In genomic region chr15:93276276-93276675, GRCm38 (mm10) we compare ENCODE assay signal across 8 mouse cellular contexts. TPM values are rescaled to one million over a fixed set of nuclear protein-coding genes. Genes with fewer than 3 reads are reported as not detected.
DNase-seq lines count a peak whose midpoint lies in the region; ATAC-seq and TF ChIP-seq lines count a peak whose summit lies in the region.

No protein-coding gene starts in this region.

- H3K27me3 ChIP-seq in testis, adult 2 months (ENCODE audit: control insufficient read depth, insufficient read depth, low read length), result no peaks in the 10 kb centered on the region
- H3K27me3 ChIP-seq in limb, embryonic 14.5 days (ENCODE audit: control insufficient read depth, insufficient read depth, low read length), result no peaks in the 10 kb centered on the region
- no peaks in the 10 kb centered on the region for H3K27me3 ChIP-seq in myocyte (ENCODE audit: control insufficient read depth, insufficient read depth, insufficient read length)

- H3K27ac ChIP-seq in testis, adult 2 months (ENCODE audit: control insufficient read depth, insufficient read depth, low read depth, low read length), result no peak overlapping the region
- no peak overlapping the region for H3K27ac ChIP-seq in limb, embryonic 14.5 days (replicated peaks; ENCODE audit: low read depth, low read length)

- peak overlapping the region; percentile 82 for H3ac ChIP-seq in myocyte (ENCODE audit: control insufficient read depth, insufficient read length)

- no peaks in the 10 kb centered on the region for H3K9me3 ChIP-seq in limb, embryonic 14.5 days (ENCODE audit: control insufficient read depth, low read length)

- intact Hi-C loops in heart, postnatal 36 days (cut with DNase I), result no loop called here

- TF ChIP-seq CTCF in testis, adult 2 months (IDR thresholded peaks at IDR 0.05; ENCODE audit: control insufficient read depth, insufficient read depth, insufficient replicate concordance, low read depth, low read length), result no peak

- peaks cover 7% of the 10 kb centered on the region; the same call in 1 of the 2 replicates for H3K4me1 ChIP-seq in testis, adult 2 months (ENCODE audit: control insufficient read depth, insufficient read depth, low read length)
- peaks cover 19% of the 10 kb centered on the region for H3K4me1 ChIP-seq in limb, embryonic 14.5 days (ENCODE audit: control insufficient read depth, insufficient read depth, low read length)

- peaks cover 35% of the 10 kb centered on the region for H3K79me2 ChIP-seq in myocyte (ENCODE audit: control insufficient read depth, insufficient read depth)

- DNase-seq in testis, postnatal 14 days (ENCODE audit: low spot score), result no peak
- peak; percentile 62 for DNase-seq in embryo, embryonic 10.5 days (ENCODE audit: low spot score)
- peak; percentile 11 to 28 for DNase-seq in heart, postnatal 36 days
- peak; percentile 21 for DNase-seq in limb, embryonic 14.5 days (ENCODE audit: low spot score)
- DNase-seq in gastrocnemius, postnatal 4 days (ENCODE audit: low spot score in 2 of 2), result no peak
- no peak for DNase-seq in right cerebral cortex, postnatal 36 days (ENCODE audit: low spot score in 2 of 2)

- 4% methylated on average over 14 of the region's 14 CpGs for WGBS in limb, embryonic 14.5 days

- no peak for ATAC-seq in limb, embryonic 14.5 days (ENCODE audit: low FRiP score, low read depth)

- peak overlapping the region; percentile 94 for H3K4me3 ChIP-seq in testis, adult 2 months (ENCODE audit: control insufficient read depth, low read depth, low read length)
- peak overlapping the region; percentile 76 for H3K4me3 ChIP-seq in limb, embryonic 14.5 days (replicated peaks; ENCODE audit: low read length)
- peak overlapping the region; percentile 66 for H3K4me3 ChIP-seq in myocyte

- peak overlapping the region; percentile 73 for H3K4me2 ChIP-seq in limb, embryonic 14.5 days (replicated peaks; ENCODE audit: low read depth, low read length, severe bottlenecking)
- H3K4me2 ChIP-seq in myocyte (ENCODE audit: low read depth), result peak overlapping the region; percentile 94

- H3K36me3 ChIP-seq in testis, adult 2 months (ENCODE audit: control insufficient read depth, insufficient read depth, low read length), result no peaks in the 10 kb centered on the region
- H3K36me3 ChIP-seq in limb, embryonic 14.5 days (ENCODE audit: control insufficient read depth, insufficient read depth, low read length), result 0 out of 2 replicates have a peak, but pooled peaks cover 4% of the 10 kb centered on the region
- H3K36me3 ChIP-seq in myocyte (ENCODE audit: control insufficient read depth, insufficient read depth), result no peaks in the 10 kb centered on the region

- peak overlapping the region; percentile 34 for H3K9ac ChIP-seq in limb, embryonic 14.5 days (ENCODE audit: low read depth, low read length, severe bottlenecking)

- no peak for TF ChIP-seq POLR2A in testis, adult 2 months (IDR thresholded peaks at IDR 0.05; ENCODE audit: control insufficient read depth, low read depth, low read length)
- no peak for TF ChIP-seq POLR2A in limb, embryonic 14.5 days (IDR thresholded peaks at IDR 0.05; ENCODE audit: borderline replicate concordance, extremely low read depth, insufficient read depth, insufficient read length)
- no peak for TF ChIP-seq POLR2A in myocyte (IDR thresholded peaks at IDR 0.05; ENCODE audit: insufficient read length, low read depth)

TF ChIP-seq in myocyte, 11 proteins besides CTCF, POLR2A, EP300 and RAD21:
- no peak for TF ChIP-seq MYOD1 (IDR thresholded peaks at IDR 0.05; ENCODE audit: control insufficient read depth in 1 of 3, insufficient read length in 2 of 3, low read depth in 2 of 3)
- no peak for TF ChIP-seq TCF3 (IDR thresholded peaks at IDR 0.05; ENCODE audit: insufficient read length, low read depth)

RNA-seq across cellular contexts. Expression of gene Gxylt1, which starts 1.3 kb away (rescaled TPM):
- 13.7 and 16.2 TPM in 2 replicates for polyA plus RNA-seq in testis, adult 2 months (2012; rRNA removed)
- 10 to 100 TPM; 10.6 to 12.3 TPM for total RNA-seq in heart, postnatal 36 days (2021)
- polyA plus RNA-seq in limb, embryonic 14.5 days (2012; rRNA removed), result 13.7 and 18.7 TPM in 2 replicates
- polyA plus RNA-seq in limb, embryonic 14.5 days (2014; fragmentation: Nextera tagmentation; extraction: Ambion mirVana), result 17.4 and 17.5 TPM in 2 replicates
- polyA plus RNA-seq in myocyte (2012; fragmentation: generic; extraction: Trizol), result 3.6 TPM
- total RNA-seq in gastrocnemius, postnatal 4 days (2021), result 10 to 100 TPM; 13.7 to 15.3 TPM

Comparison
In these comparisons a context has a peak if more than half of its experiments do, and no peak if none do; other contexts are left out.
1. DNase-seq: peak in embryo, embryonic 10.5 days (single experiment), heart, postnatal 36 days (2 of 2) and limb, embryonic 14.5 days (single experiment); none in testis, postnatal 14 days (single experiment), gastrocnemius, postnatal 4 days (0 of 2) and right cerebral cortex, postnatal 36 days (0 of 2).
2. Peak in every context shown above with its lines, with median percentiles within 50 percentile points of each other: H3K4me3 ChIP-seq.